Mouse (Mus musculus) inflammation-experienced regulatory T-cells, adult 6 months (primary cell): Measurements from ENCODE around the gene Peli1. TPM values are rescaled to one million over a fixed set of nuclear protein-coding genes. Genes with fewer than 3 reads are reported as not detected.
"Not testable (repeated sequence)": the region's sequence is repeated elsewhere in the genome, so short reads cannot be mapped to it uniquely, and the experiment has no call there.

ENCODE experiments used
- ATAC-seq: one replicate; pipeline ENCODE4 v1.8.0; 2017
- polyA plus RNA-seq, 3 experiments: library from polyadenylated mRNA; unstranded; fragments of 100-300 nt; shearing (Covaris generic); gene quantifications; one replicate each; pipeline ENCODE4 v1.2.1; 2017

Gene Peli1
- polyA plus RNA-seq, 3 experiments from 2014 or later: 41.6 to 97.7 (median 96.1) TPM

DNA sequence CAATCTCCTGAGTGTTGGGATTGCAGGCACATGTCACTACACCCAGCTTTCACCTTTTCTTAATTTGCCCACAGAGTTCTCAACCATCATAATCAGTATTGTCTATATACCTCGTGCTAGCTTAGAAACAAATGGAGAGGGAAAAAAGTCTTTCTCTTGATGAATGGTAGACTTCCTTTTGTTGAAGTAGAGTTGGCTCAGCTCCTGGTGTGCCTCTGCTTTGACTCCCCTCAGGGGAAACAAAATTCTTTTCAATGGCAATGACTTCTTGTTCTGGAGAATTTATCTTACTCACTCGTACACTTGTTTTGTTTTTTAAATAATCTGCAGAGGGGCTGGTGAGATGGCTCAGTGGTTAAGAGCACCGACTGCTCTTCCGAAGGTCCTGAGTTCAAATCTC, 62.0 kb downstream of the Peli1 start:
- no peak for ATAC-seq

GRCm38 (mm10) chr11:21157595-21157994, 66.5 kb downstream of the Peli1 start:
- ATAC-seq: no peak

DNA sequence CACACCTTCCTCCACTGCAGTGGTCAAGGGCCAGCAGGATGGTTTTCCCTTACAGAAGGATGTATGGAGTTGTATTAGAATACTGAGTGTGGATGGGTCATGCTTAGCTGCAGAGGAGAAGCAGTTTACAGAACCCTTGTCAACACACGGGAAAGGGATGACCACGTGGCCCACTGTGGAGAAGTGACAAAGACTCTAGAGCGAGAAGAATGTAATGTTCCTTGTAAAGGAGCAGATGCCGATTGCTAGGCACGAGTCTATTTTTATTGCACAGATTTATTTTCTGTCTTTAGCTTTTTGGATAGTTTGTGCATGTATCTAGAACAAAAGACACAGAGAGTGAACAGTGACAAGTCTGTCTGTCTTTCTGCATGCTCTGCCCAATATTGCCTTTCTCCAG, 71.0 kb downstream of the Peli1 start:
- ATAC-seq: no peak

DNA sequence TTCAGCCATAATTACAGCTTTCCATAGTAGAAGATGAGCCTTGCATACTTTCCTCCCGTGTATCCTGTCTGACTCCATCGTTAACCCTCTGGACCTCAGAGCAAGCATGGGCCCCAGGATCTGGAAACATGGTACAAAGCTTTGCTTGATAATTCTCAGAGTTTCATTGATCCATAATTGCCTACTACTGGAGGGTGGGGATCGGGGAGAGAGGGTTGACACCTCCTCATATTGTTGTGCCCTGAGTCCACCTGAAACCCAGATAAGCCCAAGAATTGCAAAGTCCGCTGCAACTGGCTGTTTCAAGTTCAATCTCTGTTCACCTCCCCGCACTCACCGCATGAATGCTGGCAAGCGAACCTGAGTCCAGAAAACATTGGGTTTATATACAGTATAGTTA, 72.1 kb downstream of the Peli1 start:
- no peak for ATAC-seq

- no peak for ATAC-seq
These were observed 72.6 kb downstream of the Peli1 start for GRCm38 (mm10) chr11:21163673-21164072.

GRCm38 (mm10) chr11:21164312-21164993, 73.4 kb downstream of the Peli1 start:
- ATAC-seq: peak; percentile 68

DNA sequence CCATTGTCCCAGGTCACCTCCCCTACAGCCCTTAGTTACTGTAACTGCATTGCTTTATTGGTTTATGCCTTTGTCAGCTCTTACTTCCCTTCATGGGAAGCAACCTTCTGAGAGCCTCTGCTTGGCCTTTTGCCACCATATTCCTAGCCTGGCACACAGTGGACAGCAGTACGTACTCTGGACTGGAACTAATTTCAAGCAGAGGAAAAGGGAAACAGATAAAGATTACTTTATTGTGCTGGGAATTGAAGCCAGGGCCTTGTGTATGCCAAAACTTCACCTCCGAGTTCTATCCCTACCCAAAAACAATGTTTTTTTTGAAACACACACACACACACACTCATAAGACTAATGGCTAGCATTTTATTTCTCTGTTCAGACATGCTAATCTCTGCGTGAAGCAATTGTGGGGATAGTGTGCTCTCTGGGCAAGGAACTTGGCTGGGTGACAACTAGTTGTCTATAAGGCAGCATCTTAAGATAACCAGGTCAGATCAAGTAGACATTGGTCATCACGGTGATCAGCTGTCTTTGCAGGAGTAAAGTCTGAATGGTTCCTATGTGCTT, 74.0 kb downstream of the Peli1 start:
- no peak for ATAC-seq

- ATAC-seq: peak; percentile 38
These were observed 75.5 kb downstream of the Peli1 start for GRCm38 (mm10) chr11:21166495-21167096.

DNA sequence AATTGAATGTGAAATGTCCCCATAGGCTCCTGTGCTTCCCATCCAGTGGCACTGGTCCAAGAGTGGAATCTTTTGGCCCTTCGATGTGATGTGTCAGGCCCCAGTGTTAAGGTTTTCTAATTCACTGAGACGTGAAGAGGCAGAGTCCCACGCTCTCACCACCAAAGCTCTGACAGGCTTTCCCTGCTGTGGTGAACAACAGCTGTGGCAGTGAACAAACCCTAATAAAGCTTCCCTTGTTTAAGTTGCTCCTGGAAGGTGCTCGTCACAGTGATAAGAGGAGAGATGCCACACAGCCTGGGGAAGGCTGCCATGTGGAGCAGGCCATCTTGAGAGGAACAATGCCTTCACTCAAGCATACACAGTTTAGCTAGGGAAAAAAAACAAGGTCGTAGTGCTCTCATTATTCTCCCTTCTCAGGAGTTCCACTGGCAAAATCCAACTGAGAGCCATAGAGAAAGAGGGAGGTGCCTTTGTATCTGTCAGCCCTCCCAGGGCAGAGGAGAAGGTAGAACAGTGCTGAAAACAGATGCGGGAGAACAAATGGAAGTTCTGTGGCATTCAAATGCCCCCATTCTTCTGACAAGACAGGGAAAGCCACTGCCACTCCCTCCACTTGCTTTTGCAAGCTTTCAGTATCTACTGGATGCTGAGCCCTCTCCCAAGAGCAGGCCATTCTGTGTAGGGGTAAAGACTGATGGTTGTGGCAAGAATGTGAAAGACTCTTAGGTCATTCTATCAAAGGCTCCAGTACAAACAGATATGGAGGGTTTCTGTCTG, 77.9 kb downstream of the Peli1 start:
- ATAC-seq: no peak

- ATAC-seq: not testable (repeated sequence)
These were observed 78.4 kb downstream of the Peli1 start for GRCm38 (mm10) chr11:21169608-21169860.

GRCm38 (mm10) chr11:21172281-21172680, 81.2 kb downstream of the Peli1 start:
- peak; percentile 66 for ATAC-seq

- ATAC-seq: peak; percentile 10
These were observed 82.8 kb downstream of the Peli1 start for GRCm38 (mm10) chr11:21173926-21174325.

DNA sequence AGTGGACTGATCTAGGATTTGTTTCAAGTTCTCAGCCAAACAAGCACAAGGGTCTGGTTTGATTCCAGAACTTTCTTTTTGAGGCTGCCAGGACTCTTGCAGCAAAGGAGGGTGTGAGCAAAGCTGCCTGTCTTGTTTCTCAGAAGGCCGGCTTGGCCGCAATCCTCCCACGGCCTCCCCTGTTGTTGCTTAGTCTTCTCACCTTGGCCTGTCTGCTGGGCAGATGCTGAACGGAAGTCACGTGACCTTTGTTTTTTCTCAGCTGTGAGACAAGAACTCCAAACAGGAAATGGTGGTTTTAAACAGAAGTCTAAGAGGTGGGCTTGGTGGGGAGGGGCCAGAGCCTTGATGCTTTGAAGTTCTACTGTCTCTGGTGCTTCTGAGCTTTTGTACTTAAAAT, 83.3 kb downstream of the Peli1 start:
- peak; percentile 80 for ATAC-seq

DNA sequence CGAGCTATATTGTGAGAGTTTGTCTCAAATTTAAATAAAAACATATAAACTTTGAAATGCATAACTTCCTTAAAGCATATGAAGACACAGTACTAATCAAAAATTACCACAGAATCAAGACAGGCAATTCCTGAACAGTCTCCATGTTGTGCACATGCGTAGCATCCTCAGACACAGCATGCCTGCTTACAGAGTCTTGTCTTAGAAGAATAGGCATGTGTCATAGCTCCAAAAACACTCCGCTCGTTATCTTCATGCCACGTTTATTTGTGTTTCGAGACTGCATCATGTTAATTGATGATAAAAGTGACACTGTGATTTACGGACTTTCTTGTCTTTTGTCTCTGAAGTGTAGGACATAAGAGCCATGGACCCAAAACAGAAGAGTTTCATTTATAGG, 84.0 kb downstream of the Peli1 start:
- no peak for ATAC-seq

- no peak for ATAC-seq
These were observed 85.4 kb downstream of the Peli1 start for GRCm38 (mm10) chr11:21176491-21176890.

DNA sequence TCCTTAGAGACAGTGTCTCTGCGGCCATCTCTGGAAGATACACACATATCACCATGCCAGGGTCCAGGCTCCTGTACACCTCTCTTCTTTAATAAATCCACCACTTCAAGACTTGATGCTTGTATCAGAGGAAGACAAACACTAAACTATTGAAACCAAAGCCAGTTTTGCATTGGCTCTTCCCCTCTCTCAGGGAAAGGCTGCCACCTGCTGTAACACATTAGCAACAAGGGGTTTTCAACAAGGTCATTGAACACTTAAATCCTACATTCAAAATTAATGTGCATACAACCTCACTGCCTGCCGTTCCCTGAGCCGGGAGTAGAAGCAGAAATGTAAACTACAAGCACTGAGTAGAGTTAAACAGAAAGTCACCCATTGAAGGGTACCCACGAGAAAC, 87.3 kb downstream of the Peli1 start:
- peak; percentile 10 for ATAC-seq

GRCm38 (mm10) chr11:21178998-21179645, 88.0 kb downstream of the Peli1 start:
- ATAC-seq: no peak

- not testable (repeated sequence) for ATAC-seq
These were observed 88.8 kb downstream of the Peli1 start for GRCm38 (mm10) chr11:21179873-21180272.

DNA sequence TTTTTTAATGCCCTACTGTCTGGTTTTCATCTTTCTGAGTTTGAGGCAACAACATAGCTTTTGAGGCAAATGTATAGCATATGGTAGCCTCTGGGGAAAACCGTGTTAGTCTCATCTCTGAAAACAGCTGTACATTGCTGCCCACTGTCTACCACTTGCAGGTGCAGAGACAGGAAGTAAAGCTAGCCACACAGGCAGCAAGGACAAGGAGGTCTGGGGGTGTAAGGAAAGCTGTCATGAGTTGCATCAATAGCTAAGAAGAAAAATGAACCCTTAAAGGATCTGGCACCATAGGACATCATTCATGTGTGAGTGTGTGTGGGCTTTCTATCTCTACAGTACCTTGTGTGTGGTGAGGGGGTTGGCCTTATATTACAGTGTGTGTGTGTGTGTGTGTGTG, 89.6 kb downstream of the Peli1 start:
- ATAC-seq: peak; percentile 49

- no peak for ATAC-seq
These were observed 90.5 kb downstream of the Peli1 start for GRCm38 (mm10) chr11:21181616-21182015.

DNA sequence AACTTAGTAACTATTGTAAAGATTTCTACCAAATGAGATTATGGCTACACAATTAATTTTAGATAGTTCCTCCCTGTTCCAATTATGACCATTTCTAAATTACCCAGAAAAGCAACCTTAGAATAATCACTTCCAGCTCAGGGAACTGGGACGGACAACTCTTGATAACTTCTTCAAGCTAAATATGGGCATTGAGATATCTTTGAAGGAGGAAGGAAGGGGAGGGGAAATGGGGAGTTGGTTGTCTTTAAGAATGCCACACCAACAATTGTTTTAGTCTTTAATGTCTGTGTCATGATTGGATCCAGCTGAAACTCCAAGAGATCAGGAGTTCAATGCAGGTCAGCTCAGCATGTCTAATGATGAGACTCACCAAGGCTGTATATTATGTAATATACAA, 91.6 kb downstream of the Peli1 start:
- no peak for ATAC-seq

DNA sequence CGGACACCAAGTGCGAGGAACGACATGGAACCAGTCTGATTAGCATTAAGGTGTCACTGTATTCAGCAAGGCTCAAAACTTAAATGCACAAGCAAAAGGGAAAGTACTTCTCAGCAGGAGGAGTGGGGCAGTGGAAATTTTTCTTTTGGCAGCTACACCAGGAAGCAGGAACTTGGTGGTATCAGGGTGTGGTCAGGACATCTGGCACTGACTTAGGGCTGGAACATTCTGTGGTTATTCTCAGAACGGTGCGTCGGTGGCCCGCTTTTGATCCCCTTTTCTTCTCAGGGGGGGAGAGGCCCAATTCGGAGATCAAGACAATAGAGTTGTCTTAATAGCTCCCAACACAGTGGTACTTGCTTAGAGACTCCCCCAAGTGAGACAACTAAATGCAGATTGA, 100.7 kb downstream of the Peli1 start:
- ATAC-seq: not testable (repeated sequence)

DNA sequence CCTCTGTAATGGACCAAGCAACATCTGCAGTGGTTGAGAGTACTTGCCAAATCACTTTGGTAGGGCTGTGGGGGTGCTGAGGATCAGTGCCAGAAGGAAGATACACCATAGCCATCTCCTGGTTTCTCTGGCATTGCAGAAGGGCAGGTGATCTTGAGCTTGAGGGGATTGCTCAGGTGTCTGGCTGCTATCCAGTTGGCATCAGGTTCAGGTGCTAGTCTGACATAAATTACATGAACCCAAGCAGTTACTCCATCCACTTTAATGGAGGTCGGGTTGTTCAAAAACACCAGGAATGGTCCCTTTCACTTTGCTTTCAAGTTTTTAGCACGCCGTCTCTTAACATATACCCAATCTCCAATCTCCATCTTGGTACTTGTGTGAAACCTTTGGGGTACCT, 103.8 kb downstream of the Peli1 start:
- ATAC-seq: no peak
